Mouse (Mus musculus) lung, adult 2 months (tissue): Measurements from ENCODE around the gene Piwil4. TPM values are rescaled to one million over a fixed set of nuclear protein-coding genes. Genes with fewer than 3 reads are reported as not detected.
"Not testable (repeated sequence)": the region's sequence is repeated elsewhere in the genome, so short reads cannot be mapped to it uniquely, and the experiment has no call there.

Experiments
- DNase-seq: peaks from one replicate; pipeline ENCODE4 v3.0.0; 2022
- H3K4me1 ChIP-seq: fragments of 200-500 bp; 2 replicates; pipeline ENCODE4 v1.6.1; 2011; ENCODE audit warnings: low read length; ENCODE audit not compliant: control insufficient read depth, insufficient read depth
- H3K4me3 ChIP-seq: fragments of 200-500 bp; replicated peaks from 2 replicates; pipeline ENCODE3; 2011; ENCODE audit warnings: low read depth, mild to moderate bottlenecking, control low read depth, low read length; ENCODE audit errors: extremely low read depth
- CTCF ChIP-seq: fragments of 200-500 bp; IDR thresholded peaks from 2 replicates; pipeline ENCODE4 v1.5.1; 2011; ENCODE audit warnings: mild to moderate bottlenecking, low read length, control low read depth; ENCODE audit not compliant: insufficient read depth
- POLR2A ChIP-seq: fragments of 200-500 bp; IDR thresholded peaks from 2 replicates; pipeline ENCODE4 v1.6.1; 2011; ENCODE audit warnings: low read depth, mild to moderate bottlenecking, control low read depth, low read length, borderline replicate concordance; ENCODE audit errors: extremely low read depth
- WGBS: fragments of 180-500 bp; shearing (Covaris S2); methylation state at CpG from one replicate; pipeline ENCODE4 v1.1.7; 2018; 5-methylcytosine and 5-hydroxymethylcytosine counted together
- polyA plus RNA-seq: library from polyadenylated mRNA; depleted of rRNA; stranded (reverse); fragments of >200 nt; gene quantifications from 2 replicates; pipeline ENCODE4 v1.2.3, GENCODE M21; 2012

Gene Piwil4
- polyA plus RNA-seq, 1 experiment: 4.6 TPM

DNA sequence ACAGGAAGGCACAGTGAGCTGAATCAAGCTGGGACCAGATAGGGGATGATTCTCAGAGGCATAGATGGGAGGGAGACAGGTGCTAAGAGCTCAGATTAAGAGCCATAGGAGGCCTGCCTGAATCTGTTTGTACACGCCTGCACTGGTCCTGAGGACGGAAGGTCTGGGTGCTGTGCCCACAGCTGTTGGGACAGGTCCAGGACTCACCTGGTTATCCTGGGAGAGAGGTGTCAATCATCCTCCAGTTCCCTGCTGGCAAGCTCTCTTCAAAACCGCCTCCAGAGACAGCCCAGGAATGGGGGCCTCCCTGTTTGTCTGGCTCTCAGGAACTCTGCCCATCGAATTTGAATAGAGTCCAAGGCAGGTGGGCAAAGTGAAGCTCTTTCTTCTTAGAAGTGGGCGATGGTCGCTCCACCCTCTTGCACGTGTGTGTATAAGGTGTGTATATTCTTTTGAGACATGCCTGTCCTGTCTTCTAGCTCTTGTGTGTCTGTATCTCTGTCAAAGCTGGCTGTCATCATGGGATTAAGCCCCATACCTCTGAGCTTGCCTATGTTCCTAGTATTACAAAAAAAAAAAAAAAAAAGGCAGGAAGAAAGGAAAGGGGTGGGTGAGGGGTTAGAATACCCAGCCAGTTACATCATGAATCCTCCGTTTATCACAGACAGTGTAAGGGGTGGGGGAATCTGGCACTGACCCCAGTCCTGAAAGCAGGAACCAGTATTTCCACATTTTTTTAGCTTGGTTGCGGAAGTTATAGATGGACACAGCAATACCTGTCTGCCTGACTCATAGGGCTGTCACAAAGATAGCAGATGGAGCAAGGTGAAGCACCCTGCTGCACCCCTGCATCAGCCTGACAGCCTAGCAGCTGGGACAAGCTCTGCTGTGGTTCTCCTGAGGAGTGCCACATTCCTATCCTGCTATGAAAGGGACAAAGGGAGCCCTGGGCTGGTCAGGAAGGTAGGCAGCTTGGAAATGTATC is 64.5 kb downstream of the Piwil4 start:
- TF ChIP-seq CTCF (no peak), POLR2A (no peak)
- Histone ChIP-seq H3K4me3 (no peak overlapping the region), H3K4me1 (no peaks in the 10 kb centered on the region)
- no peak for DNase-seq
- WGBS: 49% methylated on average over 9 of the region's 9 CpGs

- no peak for TF ChIP-seq CTCF
- no peak for TF ChIP-seq POLR2A
- Histone ChIP-seq H3K4me3 (no peak overlapping the region), H3K4me1 (no peaks in the 10 kb centered on the region)
- 90% methylated on average over 8 of the region's 8 CpGs for WGBS
- DNase-seq: no peak
Measured at GRCm38 (mm10) chr9:14674506-14674905, 66.0 kb downstream of the Piwil4 start.

DNA sequence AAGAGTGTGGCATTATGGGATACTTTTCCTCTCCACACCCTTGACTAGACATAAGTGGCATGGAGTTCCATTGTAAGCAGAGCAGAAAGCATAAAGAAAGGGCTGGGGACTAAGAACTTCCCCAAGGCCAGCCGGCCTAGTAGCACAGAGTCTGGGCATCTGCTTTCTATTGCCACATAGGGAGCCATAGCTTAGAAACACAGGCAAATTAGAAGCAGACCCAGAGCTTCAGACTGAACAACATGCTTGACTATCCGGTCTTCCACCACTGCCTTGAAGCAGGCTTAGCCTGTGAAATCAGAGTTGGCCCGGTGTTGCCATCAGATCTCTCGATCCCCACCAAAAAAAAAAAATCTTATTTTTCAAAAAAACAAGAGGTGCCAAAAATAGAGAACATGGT is 67.4 kb downstream of the Piwil4 start:
- WGBS: 91% methylated on average over 4 of the region's 4 CpGs
- Histone ChIP-seq H3K4me3 (no peak overlapping the region), H3K4me1 (no peaks in the 10 kb centered on the region)
- TF ChIP-seq CTCF (no peak), POLR2A (no peak)
- no peak for DNase-seq

GRCm38 (mm10) chr9:14671965-14672364 is 68.6 kb downstream of the Piwil4 start:
- 60% methylated on average over 5 of the region's 5 CpGs for WGBS
- not testable (repeated sequence) for DNase-seq, H3K4me3 ChIP-seq, H3K4me1 ChIP-seq

DNA sequence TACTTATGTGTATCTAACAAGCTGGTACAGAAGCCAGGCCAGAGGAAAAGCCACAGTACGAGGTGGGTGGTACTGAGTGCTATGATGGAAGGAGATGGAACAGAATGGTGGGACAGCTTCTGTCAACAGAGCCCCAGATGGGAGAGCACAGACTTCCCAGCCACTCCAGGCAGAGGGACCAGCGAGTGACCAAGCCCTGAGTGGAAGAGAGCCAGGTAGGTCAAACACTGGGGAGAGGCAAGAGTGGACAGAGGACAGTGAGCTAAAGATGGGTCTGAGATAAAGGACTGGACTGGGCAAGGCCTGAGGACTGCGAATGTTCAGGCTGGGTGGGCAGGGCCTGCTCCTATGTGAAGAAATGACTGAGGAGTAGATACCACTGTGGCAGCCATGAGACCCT is 72.2 kb downstream of the Piwil4 start:
- no peak overlapping the region for H3K4me3 ChIP-seq
- 77% methylated on average over 3 of the region's 3 CpGs for WGBS
- TF ChIP-seq POLR2A (no peak), CTCF (no peak)

GRCm38 (mm10) chr9:14666071-14666470 is 74.5 kb downstream of the Piwil4 start:
- DNase-seq: no peak
- Histone ChIP-seq H3K4me3 (no peak overlapping the region), H3K4me1 (no peaks in the 10 kb centered on the region)
- WGBS: 86% methylated on average over 3 of the region's 3 CpGs
- TF ChIP-seq CTCF (no peak), POLR2A (no peak)

More for the DNA sequence above, 72.2 kb downstream of the Piwil4 start:
- no peaks in the 10 kb centered on the region for H3K4me1 ChIP-seq
- DNase-seq: no peak

DNA sequence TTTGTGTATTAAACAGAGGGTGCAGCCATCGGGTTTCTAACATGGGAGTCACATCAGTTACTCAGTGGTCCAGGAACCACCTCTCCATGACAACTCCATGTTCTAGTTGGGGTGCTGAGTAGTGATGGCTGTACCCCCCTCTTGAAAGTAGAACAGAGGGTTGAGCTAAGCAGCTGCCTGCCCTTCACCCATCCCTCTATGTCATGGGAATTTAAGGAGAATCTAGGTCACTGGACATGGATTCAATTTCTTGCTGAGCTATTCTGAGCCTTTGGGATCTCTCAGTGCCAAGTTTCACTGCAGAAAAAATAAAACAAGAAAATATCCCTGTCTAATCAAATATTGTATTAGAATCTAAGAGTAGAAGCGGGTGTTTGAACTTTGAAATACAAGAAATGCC is 76.9 kb downstream of the Piwil4 start:
- TF ChIP-seq CTCF (no peak), POLR2A (no peak)
- 79% methylated on average over 2 of the region's 2 CpGs for WGBS
- Histone ChIP-seq H3K4me3 (no peak overlapping the region), H3K4me1 (no peaks in the 10 kb centered on the region)
- DNase-seq: no peak

- TF ChIP-seq POLR2A (no peak), CTCF (no peak)
Measured at GRCm38 (mm10) chr9:14662876-14663275, 77.7 kb downstream of the Piwil4 start.

GRCm38 (mm10) chr9:14662138-14662537 is 78.4 kb downstream of the Piwil4 start:
- TF ChIP-seq CTCF: no peak
- no peak for TF ChIP-seq POLR2A
- DNase-seq: no peak
- H3K4me3 ChIP-seq: no peak overlapping the region
- 83% methylated on average over 9 of the region's 9 CpGs for WGBS
- H3K4me1 ChIP-seq: no peaks in the 10 kb centered on the region

More at GRCm38 (mm10) chr9:14662876-14663275, 77.7 kb downstream of the Piwil4 start:
- no peak overlapping the region for H3K4me3 ChIP-seq
- 70% methylated on average over 7 of the region's 7 CpGs for WGBS
- H3K4me1 ChIP-seq: no peaks in the 10 kb centered on the region
- no peak for DNase-seq

DNA sequence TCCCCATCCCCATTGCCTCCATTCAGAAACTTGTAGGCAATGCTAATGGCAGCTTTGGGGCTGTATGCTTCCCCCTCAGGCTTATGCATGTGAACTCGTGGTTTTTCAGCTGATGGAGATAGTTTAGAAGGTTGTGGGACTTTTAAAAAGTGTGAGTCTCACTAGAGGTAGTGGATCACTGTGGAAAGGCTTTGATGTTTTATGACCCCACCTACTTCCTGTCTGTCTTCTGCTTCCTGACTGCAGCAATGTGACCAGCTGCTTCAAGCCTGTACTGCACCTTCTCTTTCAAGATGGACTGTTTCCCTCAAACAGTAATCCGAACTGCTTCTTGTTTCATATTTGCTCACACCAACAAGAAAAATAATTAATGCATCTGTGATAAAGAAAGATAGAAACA is 82.6 kb downstream of the Piwil4 start:
- no peak for DNase-seq
- Histone ChIP-seq H3K4me1 (no peaks in the 10 kb centered on the region), H3K4me3 (no peak overlapping the region)
- 23% methylated on average over 2 of the region's 2 CpGs for WGBS
- TF ChIP-seq POLR2A: no peak
- TF ChIP-seq CTCF: no peak

- peak; percentile 20; the same call in 1 of the 2 replicates for TF ChIP-seq CTCF
- no peak for TF ChIP-seq POLR2A
- WGBS: 82% methylated on average over 2 of the region's 2 CpGs
- H3K4me1 ChIP-seq: no peaks in the 10 kb centered on the region
Measured at GRCm38 (mm10) chr9:14654010-14654409, 86.5 kb downstream of the Piwil4 start.

More at GRCm38 (mm10) chr9:14654010-14654409, 86.5 kb downstream of the Piwil4 start:
- no peak overlapping the region for H3K4me3 ChIP-seq
- no peak for DNase-seq
